Mouse (Mus musculus) frontal cortex, adult 2 months (tissue): ENCODE measurements at regions not wholly inside any gene's neighbourhood (a gene's known extent, or its start where the extent isn't known, plus 50 kb on each side); places are given as distances from the start of the nearest gene placed in this dataset.

Experiments used
- DNase-seq, 2 experiments: peaks; one replicate each; pipeline ENCODE4 v3.0.0; 2022; ENCODE audit warnings: low spot score in 1 of 2; ENCODE audit errors: extremely low spot score in 1 of 2

DNA sequence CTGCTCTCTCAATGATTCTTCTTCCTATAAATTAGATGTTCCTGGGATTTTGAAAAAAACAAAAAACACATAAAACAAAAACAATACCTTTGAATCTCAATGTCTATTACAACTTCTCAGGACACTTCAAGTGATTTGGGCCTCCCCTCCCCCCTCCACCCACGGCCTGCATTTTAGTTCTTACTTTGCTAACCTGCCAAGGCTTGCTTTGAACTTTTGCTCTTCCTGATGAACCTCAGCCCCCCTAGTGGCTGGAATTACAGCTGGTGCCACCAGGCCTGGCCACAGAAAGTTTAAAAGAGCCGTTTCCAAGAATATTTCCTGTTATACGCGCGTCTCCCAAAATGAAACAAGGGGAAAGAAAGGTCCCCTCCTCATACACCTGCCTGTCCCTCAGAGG lies 253.4 kb downstream of the Ajap1 start:
- no peak for DNase-seq

DNA sequence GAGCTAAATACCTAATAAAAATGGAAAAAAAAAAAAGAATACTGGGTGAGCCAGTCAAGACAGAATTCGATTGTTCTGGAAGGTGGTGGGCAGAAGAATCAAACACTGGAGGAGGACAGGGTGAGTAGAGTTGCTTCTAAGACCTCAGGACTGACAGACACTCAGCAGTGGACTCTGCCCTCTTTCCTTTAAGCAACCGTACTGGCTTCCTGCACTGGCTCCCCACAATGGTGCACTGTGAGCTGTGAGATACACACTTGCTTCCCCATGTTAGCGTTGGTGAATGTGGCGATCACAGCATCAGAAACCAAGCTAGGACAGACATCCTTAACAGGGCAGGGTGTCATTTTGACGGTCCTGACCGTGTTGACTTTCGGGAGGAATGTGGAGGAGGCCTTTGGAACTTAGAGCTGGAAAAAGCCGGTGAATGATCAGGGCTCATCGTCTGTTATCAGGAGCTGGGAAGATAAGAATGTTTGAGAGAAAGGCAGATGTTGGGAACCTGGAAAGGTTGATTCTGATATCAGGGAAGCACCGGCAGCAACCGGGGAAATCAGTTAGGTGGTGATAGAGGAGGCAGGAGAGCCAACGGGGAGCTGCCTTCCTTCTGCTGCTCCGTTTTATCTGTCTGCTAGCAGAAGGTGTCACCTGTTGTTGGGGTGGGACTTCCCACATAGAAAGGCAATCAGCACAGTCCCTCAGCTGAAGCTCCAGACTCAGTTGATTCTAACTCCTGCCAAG lies 254.8 kb downstream of the Ajap1 start:
- no peak for DNase-seq

DNA sequence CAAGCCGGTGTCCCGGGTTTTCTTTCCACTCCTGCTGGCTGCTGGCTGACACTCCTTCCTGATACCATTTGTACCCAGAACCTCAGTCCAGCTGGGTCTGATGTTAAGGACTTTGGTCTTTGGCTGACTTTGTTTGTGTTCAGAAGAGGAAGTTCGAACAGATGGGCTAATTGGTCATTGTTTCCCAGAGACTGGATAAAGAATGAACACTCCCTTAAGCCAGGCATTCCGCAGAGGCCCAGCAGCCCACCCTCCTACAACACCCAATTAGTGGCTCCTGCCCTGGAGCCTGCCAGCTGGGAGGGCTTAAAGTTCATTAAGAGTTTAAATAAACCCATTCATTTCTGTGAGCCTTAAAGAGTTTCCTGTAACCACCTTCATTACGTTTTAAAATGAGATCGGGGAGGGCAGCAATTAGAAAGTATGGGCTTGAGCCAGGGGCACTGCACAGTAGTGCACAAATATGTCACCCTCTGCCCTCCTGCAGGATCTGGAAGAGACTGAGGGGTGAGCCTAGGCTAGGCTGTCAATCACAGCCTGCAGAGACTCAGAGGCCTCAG lies 257.9 kb downstream of the Ajap1 start:
- DNase-seq = no peak

DNA sequence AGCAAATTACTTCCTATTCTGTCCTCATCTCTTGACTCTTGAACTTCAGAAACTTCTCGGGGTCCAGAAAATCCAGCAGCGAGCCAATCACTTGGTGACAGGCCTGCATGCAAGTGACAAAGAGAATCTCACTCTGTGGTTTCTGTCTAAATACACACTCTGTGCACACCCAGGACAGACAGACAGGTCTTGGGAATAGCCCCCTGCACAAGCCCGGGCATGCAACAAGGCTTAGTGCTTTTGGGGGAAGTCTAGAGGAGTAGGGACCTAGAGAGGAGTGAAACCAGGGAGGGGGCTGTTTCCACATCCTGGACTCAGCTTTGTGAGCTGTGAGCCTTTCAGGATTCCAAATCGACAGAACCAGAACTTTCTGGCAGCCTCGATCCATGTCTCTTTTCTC lies 259.6 kb downstream of the Ajap1 start:
- no peak for DNase-seq

DNA sequence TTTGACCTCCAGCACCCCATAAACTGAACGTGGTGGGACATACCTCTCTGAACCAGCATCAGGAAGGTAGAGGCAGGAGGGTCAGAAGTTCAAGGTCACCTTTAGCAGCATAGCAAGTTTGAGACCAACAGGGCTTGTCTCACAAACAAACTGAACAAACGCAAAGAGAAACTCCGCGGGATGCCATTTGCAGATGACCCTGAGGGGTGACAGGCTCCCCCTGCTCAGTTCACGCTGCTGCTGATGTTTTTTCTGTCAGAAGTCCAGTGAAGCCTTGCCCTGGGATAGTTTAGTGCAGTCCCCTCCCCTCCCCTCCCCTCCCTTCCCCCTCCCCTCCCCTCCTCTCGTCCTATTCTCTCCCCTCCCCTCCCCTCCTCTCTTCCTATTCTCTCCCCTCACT lies 262.1 kb downstream of the Ajap1 start:
- DNase-seq = no peak

DNA sequence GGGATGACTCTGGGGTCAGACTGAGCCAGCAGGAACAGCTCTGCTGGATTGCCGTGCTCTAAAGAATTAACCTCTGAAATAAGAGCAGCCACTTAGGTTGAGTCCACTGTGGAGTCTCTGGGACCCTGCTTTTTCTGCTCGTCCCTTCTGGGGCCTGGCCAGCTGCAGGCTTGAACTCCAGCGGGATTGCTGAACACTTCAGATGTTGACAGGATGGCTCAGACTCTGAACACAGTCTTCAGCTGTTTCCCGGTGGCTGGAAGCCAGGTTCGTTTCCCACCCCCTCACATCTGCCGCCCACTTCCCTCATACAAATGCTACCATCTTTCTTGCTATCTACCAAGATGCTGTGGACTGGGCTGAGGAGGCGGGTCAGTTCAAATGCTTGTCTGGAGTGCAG lies 262.5 kb downstream of the Ajap1 start:
- DNase-seq = peak in 1 of 2 experiments; percentile 55

DNA sequence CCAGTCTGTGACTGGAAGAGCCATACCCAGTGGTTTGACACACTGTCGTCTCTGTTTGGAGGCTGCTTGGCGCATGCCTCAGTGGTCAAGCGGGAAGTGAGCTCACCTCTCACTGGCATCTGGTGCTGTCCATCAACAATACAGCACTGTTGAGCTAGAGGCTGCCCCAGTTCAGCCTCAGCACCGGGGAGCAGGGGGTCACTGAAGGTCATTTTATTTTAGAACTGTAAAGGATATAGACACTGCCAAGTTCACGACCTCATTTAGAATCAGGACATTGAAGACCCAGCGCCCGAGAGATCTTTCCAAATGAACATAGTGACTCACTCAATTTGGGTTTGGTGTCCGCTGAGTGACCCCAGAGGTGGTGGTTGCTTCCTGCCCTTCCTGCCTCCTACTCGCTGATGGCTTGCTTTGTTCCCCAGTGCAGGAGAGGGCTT lies 265.1 kb downstream of the Ajap1 start:
- no peak for DNase-seq

DNA sequence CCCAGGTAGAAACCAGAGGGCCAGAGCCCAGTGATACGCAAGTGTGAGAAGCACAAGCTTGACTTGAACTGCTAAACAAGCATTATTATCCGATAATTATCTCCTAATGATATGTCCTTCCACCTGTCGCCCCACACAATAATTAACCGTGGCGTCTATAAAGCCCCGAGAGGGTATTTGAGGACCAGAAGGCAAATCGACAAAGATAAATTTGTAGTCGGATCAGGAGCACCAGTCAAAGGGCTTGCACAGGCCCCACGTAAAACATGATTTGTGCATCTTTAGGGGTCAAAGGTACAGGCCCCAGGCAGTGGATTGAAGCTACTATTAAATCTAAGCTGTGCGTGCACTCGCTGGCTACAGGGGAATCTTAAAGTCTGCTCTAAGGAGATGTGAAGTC lies 270.5 kb downstream of the Ajap1 start:
- no peak for DNase-seq

DNA sequence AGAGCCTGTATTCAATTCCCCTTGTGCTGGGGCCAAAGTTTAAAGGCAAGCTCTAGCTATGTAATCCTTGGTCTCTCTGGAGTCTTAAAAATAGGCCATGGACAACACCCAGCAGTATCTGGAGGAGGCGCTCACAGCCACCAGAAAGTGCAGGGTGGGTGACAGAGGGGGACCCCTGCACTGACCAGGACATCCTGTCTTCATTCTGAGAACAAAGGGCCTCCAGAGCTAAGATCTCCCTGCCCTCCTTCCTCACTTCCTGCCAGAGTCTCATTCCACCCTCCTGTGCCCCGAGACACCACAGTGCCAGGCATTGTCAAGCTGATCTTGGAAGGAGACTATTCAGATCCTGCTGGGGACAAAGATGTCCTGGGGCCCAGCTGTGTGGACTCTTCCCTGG lies 273.8 kb downstream of the Ajap1 start:
- DNase-seq = no peak

DNA sequence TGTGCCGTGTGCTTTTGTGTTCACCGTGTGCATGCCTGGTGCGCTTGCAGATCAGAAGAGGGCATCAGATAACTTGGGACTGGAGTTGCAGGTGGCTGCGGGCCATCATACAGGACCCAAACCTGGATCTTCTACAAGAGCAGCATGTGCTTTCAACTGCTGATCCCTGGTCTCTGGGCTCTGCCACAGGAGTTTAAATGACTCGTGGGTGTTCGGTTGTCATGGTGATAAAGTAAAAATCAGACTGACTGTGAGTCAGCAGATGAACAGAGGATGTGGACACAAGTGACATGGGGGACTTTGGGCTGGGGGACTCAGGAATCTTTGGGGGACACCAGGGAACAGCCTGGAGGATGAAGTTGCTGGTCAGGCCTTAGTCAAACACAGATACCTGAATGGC lies 274.4 kb downstream of the Ajap1 start:
- DNase-seq = no peak

DNA sequence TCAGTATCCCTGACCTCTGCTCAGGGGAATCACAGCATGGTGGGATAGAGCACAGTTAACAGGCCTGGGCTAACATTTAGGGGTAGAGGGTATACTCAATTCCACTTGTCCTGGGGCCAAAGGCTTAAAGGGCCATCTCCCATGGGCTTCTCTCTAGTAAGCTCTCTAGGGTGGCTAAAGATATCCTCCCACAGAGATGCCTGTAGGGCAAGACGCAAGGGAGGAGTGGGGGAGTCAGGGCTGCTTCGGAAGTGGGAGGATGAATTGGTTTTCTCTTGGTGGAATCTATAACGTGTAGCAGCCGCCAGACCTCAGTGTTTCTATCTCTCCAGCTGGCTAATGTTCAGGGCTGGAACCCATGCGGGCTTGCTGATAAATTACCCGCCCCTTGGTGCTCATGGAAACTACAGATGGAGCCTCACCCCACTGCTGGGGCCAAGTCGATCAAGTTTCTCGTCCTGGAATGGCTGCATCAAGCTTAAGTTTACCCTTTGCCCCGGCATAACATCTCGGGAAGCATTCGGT lies 275.0 kb downstream of the Ajap1 start:
- no peak for DNase-seq

DNA sequence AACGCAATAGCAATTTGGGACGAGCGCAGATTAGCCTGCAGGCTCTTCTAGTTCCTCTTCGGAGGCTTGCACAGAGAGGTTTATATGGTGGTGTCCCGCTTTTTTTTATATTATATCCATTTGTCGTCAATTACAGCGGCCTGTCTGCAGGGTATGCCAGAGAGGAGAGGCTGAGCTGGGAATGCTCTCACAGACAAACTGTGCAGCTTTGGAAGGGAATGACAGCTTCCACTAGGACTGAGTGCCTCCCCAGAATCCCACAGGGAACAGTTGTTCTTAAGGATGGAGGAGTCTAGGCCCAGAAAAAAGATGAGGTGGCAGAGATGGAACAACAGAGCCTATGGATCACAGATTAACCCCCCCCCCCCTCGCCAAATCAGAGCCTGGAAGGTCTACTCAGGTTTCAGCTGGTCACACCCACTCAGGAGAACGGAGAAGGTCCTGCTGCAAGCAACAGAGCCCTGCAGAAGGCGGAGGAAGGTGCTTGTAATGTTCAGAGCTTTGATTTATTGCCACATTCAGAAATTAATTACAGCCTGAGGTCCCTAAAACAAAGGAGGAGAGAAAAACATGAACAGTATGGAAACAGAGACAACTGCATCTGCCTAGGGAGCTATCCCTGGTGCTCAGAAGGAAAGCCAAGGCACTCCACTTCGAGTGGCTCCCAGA lies 275.7 kb downstream of the Ajap1 start:
- DNase-seq = no peak

DNA sequence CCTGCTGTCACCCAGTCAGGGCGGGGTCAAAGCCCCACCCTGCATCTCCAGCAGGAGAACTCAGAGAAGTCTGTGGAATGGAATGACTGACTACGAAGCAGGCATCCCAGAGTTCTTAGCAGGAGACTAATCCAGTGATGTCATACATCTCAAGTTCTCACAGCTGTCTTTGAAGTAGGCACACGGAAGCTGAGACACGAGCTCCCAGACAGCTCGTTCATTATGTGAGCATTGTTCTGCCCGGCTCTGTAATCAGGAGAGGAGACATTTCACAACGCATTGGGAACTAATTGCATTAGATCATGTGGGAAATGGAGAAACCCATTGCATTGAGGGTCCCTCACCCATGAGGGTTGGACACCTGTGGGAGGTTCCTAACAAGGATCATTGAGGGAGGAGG lies 277.8 kb downstream of the Ajap1 start:
- DNase-seq = no peak

DNA sequence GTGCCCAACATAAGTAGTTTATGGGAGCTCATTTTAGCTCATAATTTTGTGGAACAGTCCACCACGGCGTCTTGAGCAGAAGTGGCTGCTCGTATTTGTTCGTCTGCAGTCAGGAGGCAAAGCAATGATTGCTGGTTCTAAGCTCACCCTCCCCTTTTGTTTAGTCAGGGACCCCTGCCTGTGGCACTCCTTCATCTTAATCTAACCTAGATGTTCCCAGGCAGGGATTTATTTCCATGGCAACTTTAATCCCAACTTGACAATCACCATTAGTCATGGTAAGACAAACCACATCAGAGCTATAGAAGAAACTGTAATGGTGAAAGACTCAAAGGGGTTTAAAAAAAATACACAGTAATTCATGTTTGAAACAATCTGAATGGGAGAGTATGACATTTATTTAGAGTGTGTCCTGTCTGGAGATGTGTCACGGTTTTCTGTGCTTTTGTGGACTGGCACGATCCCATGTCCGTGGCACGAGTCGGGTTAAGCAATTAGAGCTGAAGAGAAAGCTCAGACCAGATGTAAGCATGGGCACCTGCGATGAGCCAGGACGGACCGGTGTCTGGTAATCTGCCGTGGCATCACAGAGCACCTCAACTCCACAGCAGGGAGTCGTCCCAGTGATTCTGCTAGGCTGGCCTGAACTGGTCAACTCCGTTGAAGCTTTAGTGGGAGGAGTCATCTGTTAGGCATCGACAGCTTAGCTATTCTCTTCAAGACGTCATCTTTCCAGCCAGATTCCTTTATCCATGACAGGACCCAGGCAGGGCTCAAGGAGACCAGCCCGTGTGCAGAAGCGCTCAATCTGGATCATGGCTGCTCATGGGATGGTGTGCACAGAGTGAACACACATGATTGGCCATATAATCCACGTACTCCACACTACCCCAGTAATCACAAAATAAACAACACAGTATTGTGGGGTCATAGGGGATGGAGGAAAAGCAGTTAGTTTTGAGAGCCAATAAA lies 281.5 kb downstream of the Ajap1 start:
- DNase-seq = no peak

DNA sequence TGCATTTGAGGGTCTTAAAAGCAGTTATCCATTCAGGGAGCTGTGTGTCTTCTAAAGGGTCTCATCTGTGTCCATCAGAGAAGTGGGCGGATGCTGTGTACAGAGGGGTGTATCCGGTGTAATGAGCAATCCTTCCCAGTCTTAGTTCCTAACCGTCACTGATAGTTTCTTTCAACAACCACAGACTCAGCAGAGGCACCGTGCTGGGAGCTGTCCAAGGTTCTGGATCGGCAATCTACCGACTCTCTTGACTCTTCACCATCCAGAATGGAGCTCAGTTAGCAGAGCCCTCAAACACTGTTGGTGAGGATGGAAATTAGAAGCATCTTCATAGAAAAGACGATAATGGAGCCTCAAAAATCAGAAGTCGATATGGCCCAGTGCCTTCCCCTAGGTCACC lies 293.1 kb downstream of the Ajap1 start:
- DNase-seq = peak in 1 of 2 experiments; percentile 19

DNA sequence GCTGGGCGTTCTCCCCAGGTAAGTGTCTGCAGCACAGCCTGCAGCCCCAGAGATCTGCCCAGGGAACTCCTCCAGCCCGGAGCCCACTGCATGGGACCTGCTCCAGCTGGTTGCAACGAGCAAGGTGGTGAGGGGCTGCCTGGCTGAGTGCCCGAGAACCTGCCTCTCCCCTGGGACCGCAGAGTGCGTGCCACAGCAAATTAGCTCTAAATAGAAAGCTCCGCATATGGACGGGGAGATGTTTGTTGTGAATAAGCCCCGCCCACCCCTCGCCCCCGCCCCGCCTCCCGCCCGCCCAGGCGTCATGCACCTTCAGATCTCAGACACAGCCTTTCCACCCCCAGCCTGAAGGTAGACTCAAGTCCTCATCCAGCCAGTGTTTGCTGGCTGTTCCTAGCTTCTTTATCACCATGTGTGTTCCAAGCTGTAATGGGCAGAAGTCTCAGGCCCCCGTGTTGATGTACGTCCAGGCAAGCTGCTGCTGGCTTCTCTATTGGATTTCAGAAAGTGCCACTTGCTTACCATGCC lies 294.0 kb downstream of the Ajap1 start:
- peak in 1 of 2 experiments; percentile 22 for DNase-seq

DNA sequence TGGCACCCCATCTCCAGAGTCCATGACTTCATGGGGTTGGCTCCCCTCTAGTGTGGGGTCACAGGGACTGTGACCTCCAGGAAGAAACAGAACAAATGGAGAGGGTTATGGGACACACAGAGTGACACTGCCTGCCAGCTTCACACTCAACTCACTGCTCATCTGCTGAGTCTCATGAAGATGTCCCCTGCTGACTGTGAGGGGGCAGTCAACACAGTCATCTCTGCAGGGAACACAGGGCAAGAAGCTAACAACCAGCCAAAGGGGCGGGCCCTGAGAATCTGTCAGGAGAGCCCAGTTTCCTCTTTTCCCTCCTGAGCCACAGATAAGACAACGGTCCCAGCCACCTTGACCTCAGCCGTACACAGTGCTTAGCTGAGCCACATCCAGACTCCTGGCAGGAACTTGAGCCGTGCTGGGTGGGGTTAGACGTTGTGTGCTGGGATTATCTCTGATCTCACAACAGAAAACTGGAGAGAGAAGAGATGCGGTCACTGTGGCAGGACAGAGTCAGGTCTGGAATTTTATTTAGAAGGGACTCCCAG lies 294.6 kb downstream of the Ajap1 start:
- peak in 1 of 2 experiments; percentile 35 for DNase-seq

DNA sequence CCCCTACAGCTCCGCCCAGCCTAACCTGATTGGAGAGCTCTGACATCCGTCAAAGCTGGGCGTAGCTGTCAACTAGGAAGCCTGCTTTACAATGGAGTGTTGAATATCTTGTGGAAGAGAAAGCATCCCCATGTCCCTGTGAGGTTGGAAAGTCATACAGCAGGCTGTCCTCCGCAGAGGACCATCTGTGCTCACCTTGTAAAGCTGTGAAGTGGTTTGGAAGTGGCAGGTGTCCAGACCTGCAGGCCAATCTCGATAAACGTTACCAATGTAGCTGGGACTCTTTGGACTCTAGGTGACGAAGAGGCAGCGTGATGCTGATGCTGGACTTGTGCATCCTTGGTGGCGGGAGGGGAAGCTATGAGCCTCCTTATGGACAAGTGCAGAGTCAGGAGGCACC lies 305.1 kb downstream of the Ajap1 start:
- DNase-seq = no peak

DNA sequence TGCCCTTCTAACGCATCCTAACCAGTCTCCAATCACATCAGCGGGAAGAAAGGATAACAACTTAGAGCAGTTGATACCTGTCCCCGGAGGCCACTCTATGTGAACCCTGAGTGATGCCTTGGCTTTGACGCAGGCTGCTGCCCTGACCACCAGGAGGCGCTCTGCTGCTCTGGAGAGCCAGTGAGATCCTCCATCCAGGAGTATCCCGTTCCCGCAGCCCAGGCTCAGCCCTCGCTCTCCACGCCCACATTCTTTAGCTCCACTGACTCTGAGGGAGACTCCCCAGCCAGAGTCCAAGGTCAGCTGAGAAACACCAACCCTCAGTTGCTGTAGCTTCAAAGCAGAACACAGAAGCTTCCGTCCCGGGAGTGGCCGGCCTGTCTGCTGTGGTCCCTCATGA lies 307.0 kb downstream of the Ajap1 start:
- peak in 1 of 2 experiments; percentile 55 for DNase-seq

DNA sequence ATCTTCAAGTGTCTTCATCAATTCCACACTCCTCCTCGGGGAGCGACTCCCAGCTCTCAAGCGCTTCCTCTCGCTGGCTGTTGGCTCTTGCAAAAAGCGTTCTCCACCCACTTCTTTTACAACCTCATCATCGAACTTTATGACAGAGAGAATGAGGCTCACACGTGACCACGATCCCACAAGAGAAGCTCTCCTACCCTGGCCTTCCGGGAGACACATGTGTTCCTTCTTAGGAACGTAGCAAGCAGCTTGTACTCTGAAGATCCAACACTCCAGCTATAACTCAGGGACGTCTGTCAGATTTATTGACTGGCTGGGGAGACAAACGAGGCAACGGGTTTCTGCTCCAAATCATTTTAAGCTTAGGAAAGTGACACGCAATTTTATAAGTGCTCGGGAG lies 307.5 kb downstream of the Ajap1 start:
- no peak for DNase-seq
